Mouse (Mus musculus) telencephalon, adult 2 months (tissue): ENCODE results near the gene Hist1h2bg.

ENCODE experiments used
- DNase-seq: peaks from one replicate; pipeline ENCODE4 v3.0.0-alpha.2; 2011; ENCODE audit warnings: low read depth, low spot score

Gene Hist1h2bg

GRCm38 (mm10) chr13:23571022-23571503 lies at the start of gene Hist1h2bg, which contains the start of gene Hist1h2ae:
TSS of gene Hist1h2bg (plus strand) at chr13:23571396.
TSS of gene Hist1h2ae (minus strand) at chr13:23571220.
- DNase-seq = peak; percentile 99

GRCm38 (mm10) chr13:23521703-23522102 lies 49.5 kb upstream of the Hist1h2bg start:
- no peak for DNase-seq

DNA sequence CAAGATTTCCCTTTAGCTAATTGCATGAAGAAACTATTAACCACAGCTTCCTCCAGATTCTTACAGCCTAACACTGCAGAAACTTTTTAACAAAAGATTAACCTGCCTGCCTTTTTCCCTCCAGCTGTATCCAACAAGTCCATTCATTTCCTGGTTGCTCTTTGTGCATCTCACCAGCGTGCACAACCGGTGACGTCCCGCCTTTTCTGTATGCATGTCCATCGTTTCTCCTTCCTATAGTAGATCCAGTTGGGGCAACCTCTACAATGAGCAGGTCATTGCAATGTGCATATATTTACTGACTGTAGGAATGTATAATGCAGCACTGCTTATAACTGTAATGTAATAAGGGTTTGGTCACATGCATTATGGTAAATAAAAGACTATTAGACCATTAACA lies 47.2 kb upstream of the Hist1h2bg start:
- DNase-seq = no peak

GRCm38 (mm10) chr13:23524654-23525053 lies 46.5 kb upstream of the Hist1h2bg start:
- peak; percentile 68 for DNase-seq

- no peak for DNase-seq
Measured at GRCm38 (mm10) chr13:23525901-23526300, 45.3 kb upstream of the Hist1h2bg start.

DNA sequence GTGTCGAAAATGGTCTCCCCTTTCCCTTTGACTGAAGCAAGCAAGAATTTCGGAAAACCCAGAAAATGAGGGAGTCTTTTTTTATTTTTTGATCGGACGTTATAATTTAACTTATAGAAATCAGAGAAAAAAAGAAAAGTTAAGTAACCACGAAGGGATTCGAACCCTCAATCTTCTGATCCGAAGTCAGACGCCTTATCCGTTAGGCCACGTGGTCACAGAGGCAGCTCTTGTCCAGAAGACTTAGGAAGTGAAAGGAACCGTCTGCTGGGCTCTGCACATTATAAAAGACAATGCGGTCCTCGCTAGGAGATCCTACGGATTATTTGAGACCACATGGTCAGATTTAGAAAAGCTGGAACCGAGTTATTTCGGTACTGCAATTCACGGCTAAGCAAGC lies 44.9 kb upstream of the Hist1h2bg start:
- peak; percentile 81 for DNase-seq

DNA sequence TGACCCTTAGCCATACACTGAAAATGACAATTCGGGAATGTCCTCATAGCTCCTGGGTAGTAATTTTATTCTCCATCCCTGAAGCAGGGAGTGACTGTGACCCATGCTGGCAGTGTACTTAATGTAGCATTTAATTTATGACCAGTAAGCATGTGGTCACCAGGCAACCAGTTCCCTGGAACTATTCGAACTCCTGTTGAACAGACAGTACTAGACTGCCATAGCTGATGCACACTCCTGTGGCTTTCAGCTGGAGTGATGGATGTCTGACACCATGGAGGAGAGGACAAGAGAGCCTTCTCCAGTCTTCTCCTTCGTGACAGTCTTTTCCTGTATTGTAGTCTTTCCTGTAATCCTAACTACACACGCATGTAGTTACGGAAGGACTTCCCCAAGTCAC lies 42.2 kb upstream of the Hist1h2bg start:
- DNase-seq = no peak

GRCm38 (mm10) chr13:23529480-23530165 lies 41.6 kb upstream of the Hist1h2bg start:
- DNase-seq = no peak

DNA sequence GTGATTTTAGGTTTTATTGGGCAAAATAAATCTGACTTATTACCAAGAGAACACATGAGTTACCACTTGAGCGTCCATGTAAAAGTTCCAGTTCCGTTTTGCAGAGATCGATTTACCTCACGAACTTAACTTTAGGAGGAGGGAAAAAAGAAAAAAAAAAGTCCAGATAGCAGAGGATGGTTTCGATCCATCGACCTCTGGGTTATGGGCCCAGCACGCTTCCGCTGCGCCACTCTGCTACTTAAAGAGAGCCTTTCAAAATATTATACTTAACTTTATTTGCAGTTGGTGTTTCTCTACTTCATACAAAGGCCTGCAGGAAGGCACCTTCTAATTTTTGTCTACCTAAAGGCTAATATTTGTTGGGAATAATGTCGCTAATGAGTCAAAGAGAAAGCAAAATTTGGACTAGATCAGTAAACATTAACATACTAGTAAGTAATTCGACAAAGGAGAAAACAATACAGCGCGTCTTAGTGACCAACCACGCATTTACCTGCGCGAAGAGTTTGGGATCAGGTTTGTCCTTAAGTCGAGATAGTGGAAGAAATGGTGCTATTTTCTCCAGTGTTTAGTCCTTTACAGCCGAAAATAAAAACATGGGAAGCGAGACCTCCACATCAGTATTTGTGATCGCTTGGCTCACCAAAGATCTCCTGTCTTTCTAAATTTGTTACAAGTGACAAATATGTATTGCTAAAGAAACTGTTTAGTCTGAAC lies 40.9 kb upstream of the Hist1h2bg start:
- DNase-seq = no peak

DNA sequence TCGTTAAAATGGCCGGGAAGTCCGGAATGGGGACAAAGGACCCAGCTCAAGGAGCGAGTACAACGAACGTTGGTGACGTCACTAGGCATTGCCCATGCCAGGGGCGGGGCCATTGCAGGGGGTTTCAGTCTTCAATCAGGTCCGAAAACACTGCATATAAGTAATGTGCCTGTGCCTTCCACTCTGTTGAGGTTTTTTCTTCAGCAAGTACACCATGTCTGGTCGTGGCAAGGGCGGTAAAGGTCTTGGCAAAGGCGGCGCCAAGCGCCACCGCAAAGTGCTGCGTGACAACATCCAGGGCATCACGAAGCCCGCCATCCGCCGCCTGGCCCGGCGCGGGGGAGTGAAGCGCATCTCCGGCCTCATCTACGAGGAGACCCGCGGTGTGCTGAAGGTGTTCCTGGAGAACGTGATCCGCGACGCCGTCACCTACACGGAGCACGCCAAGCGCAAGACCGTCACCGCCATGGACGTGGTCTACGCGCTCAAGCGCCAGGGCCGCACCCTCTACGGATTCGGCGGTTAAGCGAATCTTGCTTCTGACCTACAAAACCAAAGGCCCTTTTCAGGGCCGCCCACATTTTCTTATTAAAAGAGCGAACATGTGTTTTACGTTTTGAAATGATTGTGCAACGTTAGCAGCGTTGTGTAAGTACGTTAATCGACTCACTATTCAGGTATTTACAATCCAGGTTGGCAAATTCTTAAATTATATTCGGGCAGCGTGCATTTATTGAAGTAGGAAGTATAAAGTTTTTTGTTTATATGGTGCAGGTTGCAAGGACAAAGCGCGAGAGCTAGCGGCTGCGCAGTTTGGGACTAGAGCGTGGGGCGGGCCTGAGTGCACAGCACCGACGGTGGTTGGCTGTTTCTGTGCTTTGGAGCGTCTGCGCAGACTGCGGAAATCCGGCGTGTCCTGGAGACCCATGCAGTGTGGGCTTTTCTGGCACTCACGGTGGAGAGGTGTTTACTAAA lies 40.0 kb upstream of the Hist1h2bg start, which contains the start of gene Hist1h4h:
TSS of gene Hist1h4h (plus strand) at position 150 of the 975 bp plus-strand sequence.
- DNase-seq = peak; percentile 97

DNA sequence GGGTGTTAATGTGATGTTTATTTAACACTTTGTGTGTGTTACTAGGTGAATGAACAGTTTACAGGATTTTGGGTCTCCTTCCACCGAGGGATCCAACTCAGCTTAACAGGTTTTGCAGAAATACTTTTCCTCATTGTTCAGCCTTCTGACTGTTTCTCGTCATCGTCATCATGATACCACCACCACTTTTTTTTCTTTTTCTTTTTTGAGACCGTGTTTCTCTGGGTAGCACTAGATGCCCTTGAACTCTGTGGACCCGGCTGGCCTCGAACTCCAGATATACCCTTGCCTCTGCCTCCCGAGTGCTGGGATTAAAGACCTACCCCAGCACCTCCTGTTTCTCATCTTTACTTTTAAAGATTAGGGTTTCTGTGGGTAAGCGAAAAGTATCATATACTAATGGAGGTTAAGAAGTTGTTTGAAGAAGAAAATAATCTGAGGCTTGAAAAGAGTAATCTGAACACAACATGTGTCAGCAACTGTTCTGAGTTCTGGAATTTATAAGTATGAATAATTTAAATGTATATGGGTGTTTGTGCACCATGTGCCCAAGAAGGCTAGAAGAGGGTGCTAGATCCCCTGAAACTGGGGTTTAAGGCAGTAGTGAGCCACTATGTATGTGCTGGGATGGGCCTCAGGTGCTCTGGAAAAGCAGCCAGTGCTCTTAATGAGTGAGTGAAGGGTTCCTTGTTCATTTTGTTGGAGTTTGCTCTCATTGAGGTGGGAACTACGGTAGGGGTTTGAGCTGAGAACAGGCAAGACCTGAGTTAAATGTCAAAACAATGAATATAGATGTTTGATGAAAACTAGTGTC lies 38.7 kb upstream of the Hist1h2bg start:
- no peak for DNase-seq

DNA sequence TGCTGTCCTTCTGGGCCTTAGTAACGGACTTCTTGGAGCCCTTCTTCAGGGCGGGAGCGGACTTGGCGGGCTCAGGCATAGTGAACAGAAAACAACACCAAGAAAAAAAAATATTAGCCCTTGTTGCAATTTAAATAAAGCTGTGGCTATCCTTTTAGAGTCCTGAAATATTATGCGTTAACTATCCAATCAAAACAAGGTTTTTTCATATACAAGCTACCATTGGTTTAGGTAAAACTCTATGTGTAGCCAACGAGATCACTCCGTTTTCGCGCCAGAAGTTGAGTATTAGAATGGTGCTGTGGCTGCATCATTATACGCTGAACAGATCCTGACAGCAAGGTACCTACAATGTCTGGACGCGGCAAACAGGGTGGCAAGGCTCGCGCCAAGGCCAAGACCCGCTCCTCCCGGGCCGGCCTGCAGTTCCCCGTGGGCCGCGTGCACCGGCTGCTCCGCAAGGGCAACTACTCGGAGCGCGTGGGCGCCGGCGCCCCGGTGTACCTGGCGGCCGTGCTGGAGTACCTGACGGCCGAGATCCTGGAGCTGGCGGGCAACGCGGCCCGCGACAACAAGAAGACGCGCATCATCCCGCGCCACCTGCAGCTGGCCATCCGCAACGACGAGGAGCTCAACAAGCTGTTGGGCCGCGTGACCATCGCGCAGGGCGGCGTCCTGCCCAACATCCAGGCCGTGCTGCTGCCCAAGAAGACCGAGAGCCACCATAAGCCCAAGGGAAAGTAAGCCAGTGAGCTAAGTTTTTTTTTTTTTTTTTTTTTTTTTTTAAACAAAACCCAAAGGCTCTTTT lies 37.4 kb upstream of the Hist1h2bg start, which contains the start of gene Hist1h2af:
TSS of gene Hist1h2af (plus strand) at position 347 of the 808 bp plus-strand sequence.
- DNase-seq = peak; percentile 93

DNA sequence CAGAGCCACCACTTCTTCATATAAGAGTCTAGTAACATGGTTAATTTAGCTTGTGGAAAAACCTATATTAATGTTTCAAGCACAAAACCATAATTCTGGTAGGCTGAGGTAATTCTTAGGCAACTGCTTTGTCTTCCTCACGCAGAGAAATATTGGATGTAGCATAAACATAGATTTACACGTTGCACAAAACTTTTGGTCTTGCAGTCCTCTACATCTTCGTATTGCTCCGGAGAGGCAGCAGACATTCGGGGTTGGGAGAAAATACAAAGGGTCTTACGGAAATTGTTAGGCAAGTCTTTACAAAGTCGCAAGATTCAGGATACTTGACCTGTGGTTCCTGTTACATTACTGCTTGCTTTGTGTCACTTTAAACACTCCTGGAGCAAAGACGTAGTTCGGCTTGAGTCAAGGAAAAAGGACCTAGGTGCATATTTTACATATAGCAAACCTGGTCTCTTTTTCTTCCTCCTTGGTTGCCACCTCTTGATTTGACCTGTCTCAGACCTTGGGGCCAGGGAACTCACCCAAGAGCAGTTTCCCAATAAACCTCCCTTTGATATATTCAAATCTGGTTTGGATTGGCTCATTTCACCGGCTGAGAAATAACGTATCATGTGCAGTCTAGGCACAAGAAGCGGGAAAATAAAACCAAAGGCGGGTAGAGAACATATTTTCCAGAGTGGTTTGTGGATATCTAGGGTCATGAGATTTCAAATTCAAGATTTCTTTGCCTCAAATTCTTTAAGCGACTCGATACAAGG lies 36.6 kb upstream of the Hist1h2bg start:
- DNase-seq = peak; percentile 66

- DNase-seq = peak; percentile 96
Measured at GRCm38 (mm10) chr13:23535137-23536075, 35.8 kb upstream of the Hist1h2bg start, which contains the start of gene Hist1h3g. TSS of gene Hist1h3g (plus strand) at chr13:23535422.

- DNase-seq = no peak
Measured at GRCm38 (mm10) chr13:23536076-23536822, 34.9 kb upstream of the Hist1h2bg start.

DNA sequence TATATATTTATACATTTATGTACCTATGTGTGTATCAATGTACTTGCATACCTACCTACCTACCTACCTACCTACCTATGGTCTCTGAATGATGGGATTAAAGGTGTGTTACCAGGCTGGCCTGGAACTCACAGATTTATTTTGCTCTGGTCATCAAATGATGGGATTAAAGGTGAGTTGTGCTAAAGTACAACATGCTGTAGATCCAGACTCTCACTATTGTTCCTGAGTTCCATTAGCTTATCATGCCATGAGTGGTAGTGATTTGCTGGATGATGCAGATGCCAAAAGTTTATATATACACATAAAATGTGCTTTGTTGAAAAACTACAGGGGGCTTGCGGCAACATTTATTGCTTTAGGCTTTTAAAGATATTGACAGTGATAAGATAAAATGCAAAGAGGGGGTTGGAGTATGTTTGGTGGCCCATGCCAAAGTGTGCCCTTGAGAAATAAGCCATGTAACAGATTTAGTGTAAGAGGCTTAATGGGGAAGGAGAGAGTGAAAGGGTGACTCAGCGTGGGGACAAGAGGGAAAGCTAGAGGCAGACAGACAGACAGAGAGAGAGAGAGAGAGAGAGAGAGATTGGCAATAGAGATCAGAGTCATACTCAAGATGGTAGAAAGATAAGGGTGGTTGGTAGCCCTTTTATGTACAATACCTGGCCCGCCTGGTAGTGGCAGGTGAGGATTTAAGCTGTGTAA lies 34.0 kb upstream of the Hist1h2bg start:
- DNase-seq = no peak
